Mouse (Mus musculus) spleen, adult 2 months (tissue): ENCODE measurements at regions not wholly inside any gene's neighbourhood (a gene's known extent, or its start where the extent isn't known, plus 50 kb on each side); places are given as distances from the start of the nearest gene placed in this dataset.

Source experiments
- CTCF ChIP-seq: fragments of 200-500 bp; IDR thresholded peaks from 2 replicates; pipeline ENCODE4 v1.5.1; 2011; ENCODE audit warnings: mild to moderate bottlenecking, inconsistent platforms; ENCODE audit not compliant: insufficient read depth, insufficient read length, insufficient replicate concordance; ENCODE audit errors: extremely low read depth
- POLR2A ChIP-seq: fragments of 200-500 bp; IDR thresholded peaks from 2 replicates; pipeline ENCODE4 v1.6.1; 2011; ENCODE audit warnings: low read depth, low read length, inconsistent platforms

DNA sequence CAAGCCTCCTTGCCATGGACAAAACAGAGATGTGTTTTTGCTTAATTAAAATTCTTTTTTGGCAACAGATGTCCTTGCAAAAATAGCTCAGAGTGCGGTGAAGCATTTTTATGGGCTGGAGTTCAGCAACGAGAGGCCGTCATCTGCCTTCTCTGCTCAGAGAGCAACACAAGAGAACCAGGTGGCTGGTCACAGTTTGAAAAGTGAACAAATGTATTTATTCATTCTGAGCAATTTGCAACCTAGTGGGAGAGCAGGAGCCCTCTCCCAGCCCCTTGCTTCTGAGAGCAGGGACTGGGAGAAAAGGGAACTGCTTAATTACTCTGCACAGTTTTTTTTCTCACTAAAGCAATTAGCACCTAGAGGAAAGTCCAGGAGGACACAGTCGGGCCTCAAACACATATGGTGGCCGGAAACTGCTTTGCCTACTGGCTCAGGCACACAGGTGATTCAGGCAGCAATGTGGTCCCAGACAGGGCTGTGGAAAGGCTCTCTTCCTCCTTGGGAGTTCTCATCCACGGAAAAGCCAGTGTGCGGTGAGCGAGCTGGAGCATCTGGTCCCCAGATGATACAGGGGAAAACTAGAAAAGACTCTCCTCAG lies 714.9 kb upstream of the Acvr2a start:
- TF ChIP-seq CTCF (no peak), POLR2A (no peak)
